Mouse (Mus musculus): ENCODE measurements around the gene Pdk2.

The Pdk2 gene

GRCm38 (mm10) chr11:95026849-95027248, 14.3 kb downstream of the Pdk2 start:
- DNase-seq (ENCODE audit: low spot score in 2 of 2): no peak

GRCm38 (mm10) chr11:95026090-95026542, 15.0 kb downstream of the Pdk2 start:
- no peak for DNase-seq (ENCODE audit: low spot score in 2 of 2)

- no peak for DNase-seq (ENCODE audit: low spot score in 2 of 2)
Observed at GRCm38 (mm10) chr11:95025227-95026012, 15.7 kb downstream of the Pdk2 start.

GRCm38 (mm10) chr11:95024439-95025184, 16.5 kb downstream of the Pdk2 start:
- no peak for DNase-seq (ENCODE audit: low spot score in 2 of 2)

- DNase-seq (ENCODE audit: low spot score in 2 of 2): no peak
Observed at GRCm38 (mm10) chr11:95023481-95023880, 17.7 kb downstream of the Pdk2 start.

GRCm38 (mm10) chr11:95022237-95022992, 18.7 kb downstream of the Pdk2 start:
- DNase-seq (ENCODE audit: low spot score in 2 of 2): no peak

- DNase-seq (ENCODE audit: low spot score in 2 of 2): no peak
Observed at GRCm38 (mm10) chr11:95015484-95015883, 25.7 kb downstream of the Pdk2 start.

GRCm38 (mm10) chr11:95012487-95012886, 28.7 kb downstream of the Pdk2 start:
- DNase-seq (ENCODE audit: low spot score in 2 of 2): peak in 1 of 2 experiments; percentile 30

GRCm38 (mm10) chr11:95012075-95012474, 29.1 kb downstream of the Pdk2 start:
- DNase-seq (ENCODE audit: low spot score in 2 of 2): peak; percentile 80 to 85

GRCm38 (mm10) chr11:95011416-95011815, 29.7 kb downstream of the Pdk2 start:
- peak in 1 of 2 experiments; percentile 68 for DNase-seq (ENCODE audit: low spot score in 2 of 2)

- peak; percentile 58 to 62 for DNase-seq (ENCODE audit: low spot score in 2 of 2)
Observed at GRCm38 (mm10) chr11:95010841-95011403, 30.2 kb downstream of the Pdk2 start.

- peak; percentile 70 to 74 for DNase-seq (ENCODE audit: low spot score in 2 of 2)
Observed at GRCm38 (mm10) chr11:95010141-95010739, 30.9 kb downstream of the Pdk2 start.

- DNase-seq (ENCODE audit: low spot score in 2 of 2): peak in 1 of 2 experiments; percentile 74
Observed at GRCm38 (mm10) chr11:95009629-95010014, 31.5 kb downstream of the Pdk2 start, which contains the start of gene Samd14. Samd14 (plus strand) TSS chr11:95009879.

- peak in 1 of 2 experiments; percentile 69 for DNase-seq (ENCODE audit: low spot score in 2 of 2)
Observed at GRCm38 (mm10) chr11:95008661-95009628, 32.2 kb downstream of the Pdk2 start.

GRCm38 (mm10) chr11:95007418-95007817, 33.7 kb downstream of the Pdk2 start:
- DNase-seq (ENCODE audit: low spot score in 2 of 2): no peak

- DNase-seq (ENCODE audit: low spot score in 2 of 2): peak; percentile 79 to 88
Observed at GRCm38 (mm10) chr11:95006525-95007219, 34.5 kb downstream of the Pdk2 start.

- no peak for DNase-seq (ENCODE audit: low spot score in 2 of 2)
Observed at GRCm38 (mm10) chr11:95006038-95006437, 35.1 kb downstream of the Pdk2 start.

- no peak for DNase-seq (ENCODE audit: low spot score in 2 of 2)
Observed at GRCm38 (mm10) chr11:95004937-95005198, 36.3 kb downstream of the Pdk2 start.

GRCm38 (mm10) chr11:95004136-95004936, 36.8 kb downstream of the Pdk2 start:
- DNase-seq (ENCODE audit: low spot score in 2 of 2): no peak
